Mouse (Mus musculus) B cell, adult 67 days (primary cell): Measurements from ENCODE around the gene Tmem139. TPM values are rescaled to one million over a fixed set of nuclear protein-coding genes. Genes with fewer than 3 reads are reported as not detected.

ENCODE experiments used
- total RNA-seq, 2 experiments: library from RNA; stranded (reverse); gene quantifications; 4 replicates each; pipeline ENCODE4 v1.2.4; 2023

The Tmem139 gene
- not detected for total RNA-seq

GRCm38 (mm10) chr6:42261524-42262170, at the start of gene Tmem139:
Gene Tmem139 (plus strand): TSS chr6:42261970.

GRCm38 (mm10) chr6:42215028-42215427, 46.7 kb upstream of the Tmem139 start, which contains the start of gene Tas2r144:
Gene Tas2r144 (plus strand): TSS chr6:42215328.

GRCm38 (mm10) chr6:42245711-42246353, 15.9 kb upstream of the Tmem139 start, which contains the start of gene Gstk1:
Gene Gstk1 (plus strand): TSS chr6:42245935.

GRCm38 (mm10) chr6:42264626-42265312, 3.0 kb downstream of the Tmem139 start, which contains the start of gene Casp2:
Gene Casp2 (plus strand): TSS chr6:42264985.

GRCm38 (mm10) chr6:42286448-42286847, 24.7 kb downstream of the Tmem139 start, which contains the start of gene Clcn1:
Gene Clcn1 (plus strand): TSS chr6:42286685.

Other genes starting within 250 kb of the Tmem139 start
- not detected for gene Sva, start 223.6 kb upstream of the Tmem139 start, total RNA-seq
- not detected for gene Tas2r139, start 121.0 kb upstream of the Tmem139 start, total RNA-seq
- not detected for gene Tas2r144, start 46.6 kb upstream of the Tmem139 start, total RNA-seq
- gene Gstk1, start 16.0 kb upstream of the Tmem139 start, total RNA-seq = 1 to 10 TPM; 4.4 to 5.6 TPM
- gene Casp2, start 3.0 kb downstream of the Tmem139 start, total RNA-seq = 100 to 1,000 TPM; 113 to 126 TPM
- gene Clcn1, start 24.7 kb downstream of the Tmem139 start, total RNA-seq = 1 to 10 TPM; 1.5 to 2.1 TPM
- not detected for gene Fam131b, start 62.7 kb downstream of the Tmem139 start, total RNA-seq
- gene Zyx, start 87.7 kb downstream of the Tmem139 start, total RNA-seq = 10 to 100 TPM; 67.0 to 88.6 TPM
- gene Epha1, start 111.3 kb downstream of the Tmem139 start, total RNA-seq = not detected
- gene Tas2r143, start 138.3 kb downstream of the Tmem139 start, total RNA-seq = under 1 TPM in 1 of 2 experiments, not detected in 1; 0.64 TPM
- gene Tas2r135, start 143.5 kb downstream of the Tmem139 start, total RNA-seq = not detected
- not detected for gene Tas2r126, start 172.6 kb downstream of the Tmem139 start, total RNA-seq
- not detected for gene Olfr458, start 203.2 kb downstream of the Tmem139 start, total RNA-seq
- not detected for gene Olfr457, start 214.4 kb downstream of the Tmem139 start, total RNA-seq
- not detected for gene Olfr456, start 225.2 kb downstream of the Tmem139 start, total RNA-seq